Mouse (Mus musculus) megakaryocyte, embryonic 14.5 days (primary cell): ENCODE measurements around the gene Esp38.
"Not testable (repeated sequence)": the region's sequence is repeated elsewhere in the genome, so short reads cannot be mapped to it uniquely, and the experiment has no call there.

ENCODE experiments used
- FLI1 ChIP-seq: IDR thresholded peaks from 2 replicates; pipeline ENCODE4 v1.6.1; 2012; ENCODE audit warnings: low read length, inconsistent platforms, mixed read lengths
- GATA1 ChIP-seq: IDR thresholded peaks from 3 replicates; pipeline ENCODE4 v1.6.1; 2012; ENCODE audit warnings: mixed read lengths, low read length, inconsistent platforms, borderline replicate concordance

GRCm38 (mm10) chr17:39902928-39903545 lies 47.3 kb upstream of the Esp38 start:
- TF ChIP-seq GATA1, FLI1: not testable (repeated sequence)
